Mouse (Mus musculus) liver, embryonic 12.5 days (tissue): Measurements from ENCODE around the gene Kat5. TPM values are rescaled to one million over a fixed set of nuclear protein-coding genes. Genes with fewer than 3 reads are reported as not detected.

ENCODE experiments used
- ATAC-seq: fragments of 200-750 bp; cut with Nextera tagmentation; 2 replicates; pipeline ENCODE4 v1.8.0; 2017; ENCODE audit warnings: moderate number of reproducible peaks, mild to moderate bottlenecking, moderate library complexity
- H3K27ac ChIP-seq: fragments of 300-500 bp; sonication (generic); 2 replicates; pipeline ENCODE4 v1.5.1; 2016; ENCODE audit warnings: mild to moderate bottlenecking
- H3K27me3 ChIP-seq: fragments of 300-500 bp; sonication (generic); replicated peaks from 2 replicates; pipeline ENCODE4 v1.6.1; 2016; ENCODE audit warnings: mild to moderate bottlenecking, moderate library complexity
- H3K36me3 ChIP-seq: fragments of 300-500 bp; sonication (generic); 2 replicates; pipeline ENCODE4 v1.6.1; 2016; ENCODE audit warnings: mild to moderate bottlenecking, moderate library complexity
- H3K4me1 ChIP-seq: fragments of 300-500 bp; sonication (generic); 2 replicates; pipeline ENCODE4 v1.6.1; 2016
- H3K4me2 ChIP-seq: fragments of 300-500 bp; sonication (generic); 2 replicates; pipeline ENCODE4 v1.6.1; 2016; ENCODE audit warnings: mild to moderate bottlenecking, moderate library complexity
- H3K4me3 ChIP-seq: fragments of 300-500 bp; sonication (generic); 2 replicates; pipeline ENCODE4 v1.5.1; 2016; ENCODE audit warnings: mild to moderate bottlenecking, moderate library complexity
- H3K9ac ChIP-seq: fragments of 300-500 bp; sonication (generic); 2 replicates; pipeline ENCODE4 v1.6.1; 2016; ENCODE audit warnings: mild to moderate bottlenecking, moderate library complexity
- H3K9me3 ChIP-seq: fragments of 300-500 bp; sonication (generic); replicated peaks from 2 replicates; pipeline ENCODE4 v1.6.1; 2016; ENCODE audit warnings: mild to moderate bottlenecking, moderate library complexity
- WGBS: fragments of 180-500 bp; shearing (Covaris S2); methylation state at CpG from one replicate; pipeline ENCODE4 v1.1.7; 2016; ENCODE audit not compliant: insufficient replicate concordance; 5-methylcytosine and 5-hydroxymethylcytosine counted together
- polyA plus RNA-seq: library from polyadenylated mRNA; unstranded; fragments of >200 nt; fragmentation: Nextera tagmentation; extraction: Ambion mirVana; gene quantifications from 2 replicates; pipeline ENCODE4 v1.2.1, GENCODE M21; 2016

Kat5 gene
- polyA plus RNA-seq, 1 experiment from 2014 or later, result 26.8 TPM

DNA sequence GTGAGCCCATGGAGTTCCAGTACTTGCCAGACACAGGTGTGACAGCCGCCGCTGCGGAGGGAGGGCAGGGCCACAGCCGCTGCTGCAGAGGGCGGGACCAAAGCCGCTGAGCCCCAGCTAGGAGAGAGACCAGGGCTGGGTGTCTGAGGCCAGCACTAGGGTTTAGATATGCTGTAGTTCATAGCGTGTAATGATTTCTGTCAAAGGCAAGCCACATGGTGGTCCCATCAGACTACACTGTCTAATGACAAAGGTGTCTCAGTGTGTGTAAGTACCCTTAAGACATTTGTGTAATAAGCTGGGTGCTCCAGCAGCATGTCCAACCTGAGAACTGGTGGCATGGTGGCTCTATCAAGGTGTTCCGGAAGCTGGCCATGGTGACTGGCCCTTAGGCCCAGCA lies 31.6 kb upstream of the Kat5 start:
- no peaks in the 10 kb centered on the region for H3K27me3 ChIP-seq
- no peaks in the 10 kb centered on the region for H3K9me3 ChIP-seq
- H3K9ac ChIP-seq, result no peak overlapping the region
- no peak for ATAC-seq
- peaks cover 82% of the 10 kb centered on the region for H3K36me3 ChIP-seq
- WGBS, result 81% methylated on average over 8 of the region's 8 CpGs
- no peak overlapping the region for H3K4me2 ChIP-seq
- H3K4me3 ChIP-seq, result no peak overlapping the region
- no peak overlapping the region for H3K27ac ChIP-seq
- peaks cover 41% of the 10 kb centered on the region for H3K4me1 ChIP-seq

GRCm38 (mm10) chr19:5641021-5641420 lies 31.0 kb upstream of the Kat5 start:
- Histone ChIP-seq H3K9me3 (no peaks in the 10 kb centered on the region), H3K9ac (no peak overlapping the region), H3K4me2 (no peak overlapping the region), H3K4me3 (no peak overlapping the region), H3K36me3 (peaks cover 76% of the 10 kb centered on the region), H3K27ac (peak overlapping the region; percentile 38; the same call in 1 of the 2 replicates), H3K27me3 (no peaks in the 10 kb centered on the region), H3K4me1 (peaks cover 47% of the 10 kb centered on the region)
- no peak for ATAC-seq
- 78% methylated on average over 17 of the region's 17 CpGs for WGBS

DNA sequence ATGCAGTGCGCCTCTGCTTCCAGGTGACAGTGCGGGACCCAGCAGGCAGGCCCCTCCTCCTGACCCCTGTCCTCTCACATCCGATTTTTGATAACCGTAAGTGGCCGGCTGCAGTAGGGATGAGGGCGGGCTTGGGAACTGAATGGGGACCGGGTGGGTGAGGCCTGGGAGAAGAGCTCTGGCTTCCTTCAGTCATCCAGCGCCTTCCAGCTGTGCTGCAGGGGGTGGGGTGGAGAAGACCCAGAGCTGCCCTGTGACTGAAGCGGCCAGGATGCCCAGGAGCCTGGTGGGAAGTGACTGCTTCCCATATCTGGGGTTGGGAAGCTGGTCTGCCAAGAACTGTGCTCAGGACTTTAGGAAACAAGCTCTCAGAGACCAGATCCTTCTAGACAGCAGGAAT lies 30.3 kb upstream of the Kat5 start:
- ATAC-seq, result no peak
- Histone ChIP-seq H3K9me3 (no peaks in the 10 kb centered on the region), H3K27ac (peak overlapping the region; percentile 92; the same call in 1 of the 2 replicates), H3K36me3 (peaks cover 69% of the 10 kb centered on the region), H3K9ac (no peak overlapping the region), H3K4me3 (no peak overlapping the region), H3K4me1 (peaks cover 49% of the 10 kb centered on the region), H3K4me2 (peak overlapping the region; percentile 6; the same call in 1 of the 2 replicates), H3K27me3 (no peaks in the 10 kb centered on the region)
- WGBS, result 72% methylated on average over 9 of the region's 9 CpGs

- H3K4me2 ChIP-seq, result peak overlapping the region; percentile 96
- H3K4me1 ChIP-seq, result peaks cover 49% of the 10 kb centered on the region
- 83% methylated on average over 18 of the region's 18 CpGs for WGBS
- H3K27ac ChIP-seq, result peak overlapping the region; percentile 92
- H3K9ac ChIP-seq, result peak overlapping the region; percentile 92
- H3K27me3 ChIP-seq, result no peaks in the 10 kb centered on the region
- H3K4me3 ChIP-seq, result peak overlapping the region; percentile 90
- no peak for ATAC-seq
- no peaks in the 10 kb centered on the region for H3K9me3 ChIP-seq
- H3K36me3 ChIP-seq, result peaks cover 52% of the 10 kb centered on the region
Measured at GRCm38 (mm10) chr19:5638416-5639005, 28.5 kb upstream of the Kat5 start.

DNA sequence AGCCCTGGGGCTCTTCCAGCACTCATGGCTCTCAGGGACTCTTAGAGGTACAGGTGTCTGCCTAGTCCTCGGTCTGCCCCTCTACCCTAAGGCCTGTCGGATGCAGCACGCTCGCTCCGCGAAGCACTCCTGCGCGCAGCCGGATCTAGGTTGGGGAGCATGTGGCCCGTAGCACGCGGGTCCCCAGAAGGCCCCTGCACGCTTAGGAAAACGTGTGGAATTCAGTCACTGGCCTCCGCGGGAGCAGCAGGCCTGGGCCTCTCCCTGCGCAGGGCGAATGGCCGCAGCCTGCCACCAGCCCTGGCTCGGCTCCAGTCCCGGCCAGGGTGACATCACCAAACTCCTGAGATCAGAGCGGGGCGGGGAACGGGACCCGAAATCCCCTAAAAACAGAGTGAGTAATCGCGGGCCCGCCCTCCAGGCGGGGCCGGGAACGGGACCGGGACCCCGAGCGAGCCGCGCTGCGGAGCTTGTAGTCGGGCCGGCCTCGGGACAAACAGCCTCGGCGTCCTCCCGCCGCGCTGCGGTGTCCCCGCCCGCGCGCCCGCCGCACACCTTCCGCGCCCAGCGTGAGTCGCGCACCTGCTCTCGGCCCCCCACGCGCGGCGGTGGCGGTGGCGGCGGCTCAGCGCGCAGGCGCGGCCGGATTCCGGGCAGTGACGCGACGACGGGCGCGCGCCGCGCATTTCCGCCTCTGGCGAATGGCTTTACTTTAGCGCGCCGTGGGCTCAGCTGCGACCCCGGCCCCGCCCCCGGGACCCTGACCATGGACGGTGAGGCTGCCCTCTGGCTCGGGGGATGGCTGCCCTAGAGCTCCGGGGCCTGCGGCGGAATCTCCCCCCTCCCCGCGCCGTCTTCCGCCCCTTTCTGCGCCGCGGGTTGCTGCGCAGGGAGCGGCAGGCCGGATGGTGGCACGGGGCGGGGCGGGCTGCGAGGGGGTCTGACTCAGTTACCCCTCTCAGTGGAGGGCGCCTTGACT lies 27.3 kb upstream of the Kat5 start, which contains the start of gene Rela:
Gene Rela (plus strand): TSS at position 415 of the 979 bp plus-strand sequence.
- ATAC-seq, result peak; percentile 81

GRCm38 (mm10) chr19:5636571-5637041 lies 26.6 kb upstream of the Kat5 start:
- H3K27me3 ChIP-seq, result no peaks in the 10 kb centered on the region
- H3K27ac ChIP-seq, result peak overlapping the region; percentile 92
- no peaks in the 10 kb centered on the region for H3K9me3 ChIP-seq
- H3K4me2 ChIP-seq, result peak overlapping the region; percentile 96
- H3K4me3 ChIP-seq, result peak overlapping the region; percentile 90
- H3K9ac ChIP-seq, result peak overlapping the region; percentile 92
- peaks cover 49% of the 10 kb centered on the region for H3K4me1 ChIP-seq
- H3K36me3 ChIP-seq, result peaks cover 33% of the 10 kb centered on the region
- ATAC-seq, result no peak
- WGBS, result 56% methylated on average over 12 of the region's 12 CpGs

More for the DNA sequence above, 27.3 kb upstream of the Kat5 start, which contains the start of gene Rela:
- peaks cover 49% of the 10 kb centered on the region for H3K4me1 ChIP-seq
- H3K9ac ChIP-seq, result peak within 1 kb of the TSS; percentile 92
- no peaks in the 10 kb centered on the region for H3K27me3 ChIP-seq
- 1% methylated on average over 108 of the region's 109 CpGs for WGBS
- H3K36me3 ChIP-seq, result peaks cover 41% of the 10 kb centered on the region
- peak within 1 kb of the TSS; percentile 96 for H3K4me2 ChIP-seq
- peak within 1 kb of the TSS; percentile 90 for H3K4me3 ChIP-seq
- peak within 1 kb of the TSS; percentile 92 for H3K27ac ChIP-seq
- no peaks in the 10 kb centered on the region for H3K9me3 ChIP-seq

GRCm38 (mm10) chr19:5636036-5636570 lies 26.1 kb upstream of the Kat5 start:
- no peak for ATAC-seq
- Histone ChIP-seq H3K36me3 (peaks cover 28% of the 10 kb centered on the region), H3K9me3 (no peaks in the 10 kb centered on the region), H3K4me2 (peak overlapping the region; percentile 96), H3K27me3 (no peaks in the 10 kb centered on the region), H3K4me1 (peaks cover 44% of the 10 kb centered on the region), H3K4me3 (no peak overlapping the region), H3K9ac (no peak overlapping the region), H3K27ac (no peak overlapping the region)
- WGBS, result 64% methylated on average over 7 of the region's 7 CpGs

DNA sequence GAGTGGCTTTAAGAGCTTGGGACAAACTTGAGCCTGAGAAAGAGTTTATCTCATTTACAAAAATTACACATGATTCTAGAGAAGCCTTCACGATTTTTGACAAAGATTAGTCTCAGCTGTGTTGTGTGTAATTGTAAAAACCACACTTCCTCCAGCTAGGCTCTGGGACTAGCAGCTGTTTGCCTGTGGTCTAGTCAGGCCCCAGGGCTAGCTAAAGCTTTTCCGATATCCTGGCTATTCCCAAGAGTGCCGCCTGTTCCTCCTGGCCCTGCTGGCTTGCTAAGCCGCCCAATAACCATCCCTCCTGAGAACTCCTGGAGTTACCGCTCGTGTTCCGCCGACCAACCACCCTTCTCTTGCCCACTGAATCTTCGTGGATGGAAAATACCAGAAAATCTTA lies 22.1 kb upstream of the Kat5 start:
- Histone ChIP-seq H3K4me3 (no peak overlapping the region), H3K9ac (no peak overlapping the region), H3K27ac (no peak overlapping the region), H3K9me3 (no peaks in the 10 kb centered on the region), H3K4me1 (peaks cover 13% of the 10 kb centered on the region), H3K4me2 (no peak overlapping the region), H3K27me3 (no peaks in the 10 kb centered on the region), H3K36me3 (no peaks in the 10 kb centered on the region)
- 66% methylated on average over 9 of the region's 9 CpGs for WGBS
- no peak for ATAC-seq

- no peaks in the 10 kb centered on the region for H3K9me3 ChIP-seq
- no peaks in the 10 kb centered on the region for H3K27me3 ChIP-seq
- no peak overlapping the region for H3K27ac ChIP-seq
- H3K36me3 ChIP-seq, result no peaks in the 10 kb centered on the region
- no peak overlapping the region for H3K4me3 ChIP-seq
- H3K4me1 ChIP-seq, result no peaks in the 10 kb centered on the region
- H3K4me2 ChIP-seq, result no peak overlapping the region
- no peak for ATAC-seq
- no peak overlapping the region for H3K9ac ChIP-seq
Measured at GRCm38 (mm10) chr19:5629907-5630306, 19.9 kb upstream of the Kat5 start.

DNA sequence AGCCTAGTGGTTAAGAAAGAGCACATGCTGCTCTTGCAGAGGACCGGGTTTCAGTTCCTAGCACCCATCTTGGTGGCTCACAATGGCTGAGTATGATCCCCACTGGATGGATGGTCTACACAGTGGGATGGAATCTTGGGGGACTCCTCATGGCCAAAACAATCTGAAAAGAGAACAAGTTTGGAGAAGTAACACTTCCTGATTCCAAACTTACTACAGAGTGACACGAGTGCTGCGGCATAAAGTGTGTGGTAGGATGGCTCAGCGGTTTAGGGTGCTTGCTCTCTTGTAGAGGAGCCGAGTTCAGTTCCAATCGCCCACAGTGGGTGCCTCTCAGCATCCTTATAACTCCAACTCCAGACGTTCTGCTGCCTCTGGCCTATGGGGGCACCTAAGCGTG lies 15.3 kb upstream of the Kat5 start:
- 67% methylated on average over 8 of the region's 8 CpGs for WGBS

DNA sequence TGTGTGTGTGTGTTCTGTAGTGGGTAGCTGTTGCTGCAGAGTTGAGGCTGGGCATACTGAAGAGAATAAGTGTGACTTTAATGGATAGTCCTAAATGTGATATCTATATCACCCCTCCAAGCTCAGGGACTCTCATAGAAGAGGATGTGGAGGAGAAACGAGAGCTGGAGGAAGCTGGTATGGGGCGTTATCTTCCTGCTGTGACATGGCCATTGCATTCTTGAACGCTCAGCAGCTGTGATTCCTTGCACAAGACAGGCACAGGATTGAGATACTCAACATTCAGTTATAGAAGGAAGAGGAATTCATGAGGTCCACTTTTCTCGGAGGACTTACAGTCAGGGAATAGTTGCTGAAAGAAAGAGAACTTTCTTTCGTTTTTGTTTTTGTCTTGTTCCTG lies 11.8 kb upstream of the Kat5 start:
- WGBS, result 42% methylated on average over 5 of the region's 5 CpGs
- ATAC-seq, result no peak

More for the DNA sequence above, 15.3 kb upstream of the Kat5 start:
- no peak for ATAC-seq
- Histone ChIP-seq H3K36me3 (no peaks in the 10 kb centered on the region), H3K4me2 (no peak overlapping the region), H3K27ac (no peak overlapping the region), H3K27me3 (no peaks in the 10 kb centered on the region; the same call in 1 of the 2 replicates), H3K4me3 (no peak overlapping the region), H3K4me1 (no peaks in the 10 kb centered on the region), H3K9ac (no peak overlapping the region), H3K9me3 (no peaks in the 10 kb centered on the region)

GRCm38 (mm10) chr19:5620007-5620406 lies 10.0 kb upstream of the Kat5 start:
- no peak overlapping the region for H3K4me2 ChIP-seq
- 29% methylated on average over 4 of the region's 4 CpGs for WGBS
- no peak overlapping the region for H3K4me3 ChIP-seq
- H3K4me1 ChIP-seq, result no peaks in the 10 kb centered on the region
- no peaks in the 10 kb centered on the region for H3K9me3 ChIP-seq
- no peak overlapping the region for H3K9ac ChIP-seq
- peaks cover under 1% of the 10 kb centered on the region; the same call in 1 of the 2 replicates for H3K27me3 ChIP-seq
- no peak overlapping the region for H3K27ac ChIP-seq
- no peaks in the 10 kb centered on the region for H3K36me3 ChIP-seq
- no peak for ATAC-seq

More for the DNA sequence above, 11.8 kb upstream of the Kat5 start:
- H3K4me1 ChIP-seq, result no peaks in the 10 kb centered on the region
- H3K36me3 ChIP-seq, result no peaks in the 10 kb centered on the region
- H3K4me3 ChIP-seq, result no peak overlapping the region
- H3K4me2 ChIP-seq, result no peak overlapping the region
- no peaks in the 10 kb centered on the region; the same call in 1 of the 2 replicates for H3K27me3 ChIP-seq
- H3K9me3 ChIP-seq, result no peaks in the 10 kb centered on the region
- H3K27ac ChIP-seq, result no peak overlapping the region
- H3K9ac ChIP-seq, result no peak overlapping the region
